Mouse (Mus musculus): ENCODE results near the gene Lingo3. TPM values are rescaled to one million over a fixed set of nuclear protein-coding genes. Genes with fewer than 3 reads are reported as not detected.

Gene Lingo3
- polyA plus RNA-seq, 1 experiment from 2014 or later = 0.94 TPM

- H3K36me3 ChIP-seq = peaks cover 24% of the 10 kb centered on the region
- no peak overlapping the region for H3K4me3 ChIP-seq
- H3K27ac ChIP-seq = no peak overlapping the region
- 83% methylated on average over 7 of the region's 7 CpGs for WGBS
- no peaks in the 10 kb centered on the region; the same call in 1 of the 2 replicates for H3K27me3 ChIP-seq
- peaks cover 40% of the 10 kb centered on the region for H3K4me1 ChIP-seq
- H3K9me3 ChIP-seq (replicated peaks) = no peaks in the 10 kb centered on the region
- no peak for ATAC-seq (ENCODE audit: low FRiP score)
- H3K4me2 ChIP-seq (replicated peaks) = 0 out of 2 replicates have a peak overlapping the region, but pooled peaks have one; percentile 88
- H3K9ac ChIP-seq = peak overlapping the region; percentile 28
Measured at GRCm38 (mm10) chr10:80858350-80858935, 14.6 kb upstream of the Lingo3 start.

GRCm38 (mm10) chr10:80857848-80858247, 14.0 kb upstream of the Lingo3 start:
- Histone ChIP-seq H3K4me1 (peaks cover 40% of the 10 kb centered on the region), H3K4me2 (replicated peaks) (peak overlapping the region; percentile 88; the same call in 1 of the 2 replicates), H3K9me3 (replicated peaks) (no peaks in the 10 kb centered on the region), H3K27me3 (no peaks in the 10 kb centered on the region; the same call in 1 of the 2 replicates), H3K27ac (peak overlapping the region; percentile 37; the same call in 1 of the 2 replicates), H3K36me3 (peaks cover 23% of the 10 kb centered on the region), H3K9ac (peak overlapping the region; percentile 28), H3K4me3 (no peak overlapping the region; the same call in 1 of the 2 replicates)
- no peak for ATAC-seq (ENCODE audit: low FRiP score)
- WGBS = 64% methylated on average over 3 of the region's 3 CpGs

GRCm38 (mm10) chr10:80857386-80857785, 13.5 kb upstream of the Lingo3 start:
- Histone ChIP-seq H3K9me3 (replicated peaks) (no peaks in the 10 kb centered on the region), H3K27ac (peak overlapping the region; percentile 37; the same call in 1 of the 2 replicates), H3K4me3 (no peak overlapping the region), H3K4me1 (peaks cover 40% of the 10 kb centered on the region), H3K4me2 (replicated peaks) (peak overlapping the region; percentile 88; the same call in 1 of the 2 replicates), H3K36me3 (peaks cover 22% of the 10 kb centered on the region), H3K9ac (peak overlapping the region; percentile 28; the same call in 1 of the 2 replicates), H3K27me3 (no peaks in the 10 kb centered on the region; the same call in 1 of the 2 replicates)
- ATAC-seq (ENCODE audit: low FRiP score) = no peak
- 42% methylated on average over 8 of the region's 8 CpGs for WGBS

GRCm38 (mm10) chr10:80856908-80857307, 13.1 kb upstream of the Lingo3 start:
- WGBS = 75% methylated on average over 5 of the region's 5 CpGs
- no peaks in the 10 kb centered on the region; the same call in 1 of the 2 replicates for H3K27me3 ChIP-seq
- H3K9ac ChIP-seq = peak overlapping the region; percentile 28; the same call in 1 of the 2 replicates
- peaks cover 40% of the 10 kb centered on the region for H3K4me1 ChIP-seq
- no peak overlapping the region for H3K4me3 ChIP-seq
- peaks cover 22% of the 10 kb centered on the region for H3K36me3 ChIP-seq
- no peak for ATAC-seq (ENCODE audit: low FRiP score)
- H3K9me3 ChIP-seq (replicated peaks) = no peaks in the 10 kb centered on the region
- H3K4me2 ChIP-seq (replicated peaks) = peak overlapping the region; percentile 88; the same call in 1 of the 2 replicates
- H3K27ac ChIP-seq = peak overlapping the region; percentile 37; the same call in 1 of the 2 replicates

- WGBS = 70% methylated on average over 3 of the region's 3 CpGs
- Histone ChIP-seq H3K4me2 (replicated peaks) (peak overlapping the region; percentile 88), H3K9me3 (replicated peaks) (no peaks in the 10 kb centered on the region), H3K4me3 (peak overlapping the region; percentile 79), H3K4me1 (peaks cover 40% of the 10 kb centered on the region), H3K27me3 (no peaks in the 10 kb centered on the region; the same call in 1 of the 2 replicates), H3K9ac (peak overlapping the region; percentile 86), H3K36me3 (peaks cover 23% of the 10 kb centered on the region), H3K27ac (no peak overlapping the region)
- ATAC-seq (ENCODE audit: low FRiP score) = no peak
Measured at GRCm38 (mm10) chr10:80856267-80856666, 12.4 kb upstream of the Lingo3 start.

GRCm38 (mm10) chr10:80855749-80856073, 11.9 kb upstream of the Lingo3 start:
- ATAC-seq (ENCODE audit: low FRiP score) = no peak
- H3K9ac ChIP-seq = peak overlapping the region; percentile 86
- H3K4me1 ChIP-seq = peaks cover 40% of the 10 kb centered on the region
- H3K27ac ChIP-seq = no peak overlapping the region
- 16% methylated on average over 11 of the region's 11 CpGs for WGBS
- H3K4me2 ChIP-seq (replicated peaks) = peak overlapping the region; percentile 88
- peak overlapping the region; percentile 79 for H3K4me3 ChIP-seq
- H3K9me3 ChIP-seq (replicated peaks) = no peaks in the 10 kb centered on the region
- peaks cover 25% of the 10 kb centered on the region for H3K36me3 ChIP-seq
- no peaks in the 10 kb centered on the region; the same call in 1 of the 2 replicates for H3K27me3 ChIP-seq

GRCm38 (mm10) chr10:80854913-80855748, 11.3 kb upstream of the Lingo3 start, which contains the start of the genes Lsm7 and Sppl2b:
Gene Lsm7 (minus strand): TSS chr10:80855209.
Gene Sppl2b (plus strand): TSS chr10:80855275.
- Histone ChIP-seq H3K36me3 (peaks cover 25% of the 10 kb centered on the region), H3K4me3 (peak within 1 kb of the TSS; percentile 79), H3K9ac (peak within 1 kb of the TSS; percentile 86), H3K27me3 (no peaks in the 10 kb centered on the region; the same call in 1 of the 2 replicates), H3K27ac (peak within 1 kb of the TSS; percentile 32), H3K4me1 (peaks cover 40% of the 10 kb centered on the region), H3K4me2 (replicated peaks) (peak within 1 kb of the TSS; percentile 88), H3K9me3 (replicated peaks) (no peaks in the 10 kb centered on the region)
- peak; percentile 76 for ATAC-seq (ENCODE audit: low FRiP score)
- WGBS = under 1% methylated on average over 79 of the region's 81 CpGs

- Histone ChIP-seq H3K27me3 (peaks cover 28% of the 10 kb centered on the region), H3K4me2 (replicated peaks) (no peak overlapping the region), H3K9ac (no peak overlapping the region), H3K36me3 (peaks cover 24% of the 10 kb centered on the region), H3K4me3 (no peak overlapping the region), H3K9me3 (replicated peaks) (no peaks in the 10 kb centered on the region), H3K4me1 (peaks cover 5% of the 10 kb centered on the region), H3K27ac (no peak overlapping the region)
- no peak for ATAC-seq (ENCODE audit: low FRiP score)
- 12% methylated on average over 10 of the region's 10 CpGs for WGBS
Measured at GRCm38 (mm10) chr10:80848571-80848970, 4.7 kb upstream of the Lingo3 start.

GRCm38 (mm10) chr10:80845732-80846131, 1.9 kb upstream of the Lingo3 start:
- no peaks in the 10 kb centered on the region for H3K9me3 ChIP-seq (replicated peaks)
- no peaks in the 10 kb centered on the region for H3K36me3 ChIP-seq
- no peak overlapping the region for H3K9ac ChIP-seq
- H3K4me1 ChIP-seq = peaks cover 13% of the 10 kb centered on the region
- WGBS = 80% methylated on average over 11 of the region's 12 CpGs
- H3K27ac ChIP-seq = no peak overlapping the region
- no peak for ATAC-seq (ENCODE audit: low FRiP score)
- no peak overlapping the region for H3K4me2 ChIP-seq (replicated peaks)
- no peak overlapping the region for H3K4me3 ChIP-seq
- peaks cover 53% of the 10 kb centered on the region for H3K27me3 ChIP-seq

- H3K9ac ChIP-seq = no peak overlapping the region
- H3K27me3 ChIP-seq = peaks cover 54% of the 10 kb centered on the region
- H3K36me3 ChIP-seq = no peaks in the 10 kb centered on the region
- ATAC-seq (ENCODE audit: low FRiP score) = no peak
- H3K4me1 ChIP-seq = peaks cover 13% of the 10 kb centered on the region
- no peak overlapping the region for H3K27ac ChIP-seq
- H3K9me3 ChIP-seq (replicated peaks) = no peaks in the 10 kb centered on the region
- H3K4me3 ChIP-seq = no peak overlapping the region
- 64% methylated on average over 8 of the region's 8 CpGs for WGBS
- H3K4me2 ChIP-seq (replicated peaks) = no peak overlapping the region
Measured at GRCm38 (mm10) chr10:80845055-80845693, 1.3 kb upstream of the Lingo3 start.

GRCm38 (mm10) chr10:80843087-80843930, 530 bp downstream of the Lingo3 start:
- Histone ChIP-seq H3K9ac (peak overlapping the region; percentile 66), H3K27me3 (peaks cover 54% of the 10 kb centered on the region), H3K4me3 (peak overlapping the region; percentile 44), H3K9me3 (replicated peaks) (no peaks in the 10 kb centered on the region), H3K4me1 (peaks cover 13% of the 10 kb centered on the region), H3K4me2 (replicated peaks) (peak overlapping the region; percentile 79), H3K36me3 (no peaks in the 10 kb centered on the region), H3K27ac (no peak overlapping the region)
- WGBS = 9% methylated on average over 32 of the region's 32 CpGs
- ATAC-seq (ENCODE audit: low FRiP score) = no peak

Data from hindbrain, embryonic 12.5 days (tissue).